Mouse (Mus musculus) thymus, adult 2 months (tissue): ENCODE measurements around the gene Aplp2.

Experiments used
- CTCF ChIP-seq: fragments of 200-500 bp; IDR thresholded peaks from 2 replicates; pipeline ENCODE4 v1.5.1; 2012; ENCODE audit warnings: mild to moderate bottlenecking, control low read depth, low read length, moderate library complexity, borderline replicate concordance; ENCODE audit not compliant: control insufficient read depth, poor library complexity, insufficient read depth; ENCODE audit errors: extremely low read depth
- POLR2A ChIP-seq: fragments of 200-500 bp; IDR thresholded peaks from 2 replicates; pipeline ENCODE4 v1.6.1; 2012; ENCODE audit warnings: mild to moderate bottlenecking, low read length, control low read depth, moderate library complexity; ENCODE audit not compliant: control insufficient read depth, poor library complexity, insufficient read depth; ENCODE audit errors: extremely low read depth

- TF ChIP-seq POLR2A: no peak
- TF ChIP-seq CTCF: no peak
Observed at GRCm38 (mm10) chr9:31246421-31246820, 34.8 kb upstream of the Aplp2 start.
